Mouse (Mus musculus) heart, adult 11 months (tissue): ENCODE data around the gene Shisa9.

Source experiments
- DNase-seq: peaks from one replicate; pipeline ENCODE4 v3.0.0; 2022

Gene Shisa9

DNA sequence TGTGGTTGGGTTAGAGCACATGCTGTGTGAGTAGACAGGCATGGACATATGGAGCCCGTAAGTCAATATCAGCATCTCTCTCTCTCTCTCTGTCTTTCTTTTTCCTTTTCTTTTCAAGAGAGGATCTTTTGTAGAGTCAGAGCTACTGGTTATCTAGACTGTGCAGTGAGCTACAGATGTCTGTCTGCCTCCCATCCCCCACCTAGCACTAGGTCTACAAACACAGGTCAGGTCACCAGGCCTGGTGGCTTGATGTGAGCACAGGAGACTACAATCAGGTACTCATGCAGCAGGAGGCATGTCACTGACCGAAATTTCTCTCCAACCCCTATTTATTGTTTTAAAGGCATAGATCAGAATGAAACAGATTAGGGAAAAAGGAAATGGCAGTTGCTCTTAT, 219.1 kb downstream of the Shisa9 start:
- no peak for DNase-seq

DNA sequence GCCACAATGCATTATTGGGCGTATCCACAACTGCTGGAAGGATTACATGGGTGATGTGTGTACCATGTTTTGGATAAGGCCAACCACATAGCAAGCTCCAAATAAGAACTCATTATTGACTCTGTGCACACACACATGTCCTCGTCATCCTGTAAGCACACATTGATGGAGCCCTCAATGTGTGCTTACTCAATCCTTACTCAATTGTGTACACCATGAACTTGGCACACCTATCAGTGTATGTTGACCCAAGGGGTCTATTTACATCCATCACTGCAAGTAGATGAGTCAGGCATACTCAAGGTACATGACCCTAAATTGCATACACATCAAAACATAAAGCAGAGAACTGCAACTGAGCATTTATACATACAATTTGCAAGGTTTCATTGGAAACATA, 220.5 kb downstream of the Shisa9 start:
- DNase-seq, result no peak

DNA sequence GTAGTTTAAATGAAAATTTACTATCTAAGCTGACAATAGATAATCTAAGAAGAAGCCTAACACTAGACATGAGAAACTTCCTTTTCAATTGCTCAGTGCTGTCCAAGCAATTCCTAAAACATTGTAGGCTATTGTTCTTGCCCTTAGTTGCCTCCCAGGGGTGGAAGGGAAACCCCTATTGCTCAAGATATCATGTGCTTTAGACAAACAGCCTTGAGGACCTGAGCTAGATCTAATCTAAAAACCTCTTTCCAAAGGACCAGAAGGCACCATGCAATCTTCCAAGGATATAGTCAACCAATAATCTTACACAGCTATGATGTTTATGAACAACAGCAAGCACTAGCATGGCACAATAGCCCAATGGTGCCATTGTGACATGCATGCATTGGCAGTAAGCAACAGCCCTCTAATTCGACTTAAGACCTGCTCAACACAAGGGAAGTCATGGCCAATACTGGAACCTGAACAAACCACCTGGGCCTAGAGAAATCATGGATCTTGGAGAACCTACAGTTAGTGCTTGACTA, 222.6 kb downstream of the Shisa9 start:
- DNase-seq, result no peak

DNA sequence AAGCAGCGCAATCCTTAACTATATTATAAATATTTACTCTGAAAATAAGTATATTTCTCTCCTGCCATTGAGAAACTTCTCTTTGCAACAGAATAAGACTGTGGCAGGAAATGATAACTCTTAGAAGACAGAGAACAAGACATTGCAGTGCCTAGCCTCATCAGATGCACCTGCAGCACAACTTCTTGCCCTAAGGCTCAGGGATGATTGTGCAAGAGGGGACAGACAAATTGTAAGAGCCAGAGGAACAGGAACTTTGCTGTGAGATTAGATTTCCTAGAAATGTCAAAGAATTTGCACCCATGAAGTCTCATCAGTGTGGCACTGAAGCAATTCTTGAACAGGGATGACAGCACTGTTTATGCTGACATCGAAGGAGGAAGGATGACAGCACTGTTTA, 223.0 kb downstream of the Shisa9 start:
- DNase-seq, result no peak

DNA sequence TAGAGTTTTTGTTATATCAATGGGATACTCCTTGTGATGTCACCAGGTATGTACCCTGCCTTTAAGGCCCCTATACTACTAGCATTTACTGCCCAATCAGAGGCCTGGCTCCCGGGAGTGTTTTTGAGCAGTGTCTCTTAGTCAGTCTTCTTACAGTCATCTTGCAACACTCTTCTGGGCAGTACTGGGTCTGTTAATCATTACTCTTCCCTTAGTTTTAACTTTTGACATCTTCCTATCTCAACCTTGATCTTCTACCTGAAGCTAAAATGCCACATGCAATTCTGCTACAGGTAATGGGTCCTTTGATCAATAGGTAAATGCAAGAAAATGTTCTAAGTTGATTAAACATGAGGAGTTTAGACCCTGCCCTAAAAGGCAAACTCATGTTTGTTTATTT, 225.4 kb downstream of the Shisa9 start:
- no peak for DNase-seq

DNA sequence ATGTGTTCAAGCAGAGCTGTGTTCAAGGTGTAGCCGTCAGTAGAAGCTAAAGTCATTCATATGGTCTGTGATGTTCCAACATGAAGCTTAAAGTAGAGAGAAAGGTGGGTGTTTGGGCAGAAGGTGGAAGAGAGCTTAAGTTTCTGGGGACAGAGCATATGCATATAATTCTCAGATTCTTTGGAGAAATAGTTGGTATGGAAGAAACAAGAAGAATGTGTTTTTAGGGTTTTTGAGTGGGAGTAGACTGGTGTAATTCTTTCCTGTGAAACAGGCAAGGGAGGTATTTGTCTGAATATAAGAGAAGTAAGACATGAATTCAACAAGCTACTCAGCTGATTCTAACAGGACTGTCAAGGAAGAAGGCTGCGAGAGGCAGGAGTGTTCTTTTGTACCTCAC, 225.9 kb downstream of the Shisa9 start:
- no peak for DNase-seq

DNA sequence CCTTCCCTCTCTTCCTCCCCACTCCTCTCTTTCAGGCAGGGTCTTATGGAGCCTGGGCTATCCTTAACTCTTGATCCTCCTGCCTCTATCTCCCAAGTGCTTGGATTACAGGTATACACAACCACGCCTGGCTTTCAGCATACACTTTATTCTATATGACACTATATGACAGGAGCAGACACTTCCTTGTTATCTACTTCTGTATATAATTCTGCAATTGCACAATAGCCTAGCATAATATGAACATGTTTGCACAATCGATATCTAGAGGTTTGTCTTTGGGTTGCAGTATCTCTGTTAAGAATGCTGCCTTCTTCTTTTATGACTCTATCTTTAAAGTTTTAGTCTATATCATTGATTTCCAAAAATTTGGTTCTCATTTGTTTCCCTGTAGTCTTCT, 230.1 kb downstream of the Shisa9 start:
- no peak for DNase-seq

DNA sequence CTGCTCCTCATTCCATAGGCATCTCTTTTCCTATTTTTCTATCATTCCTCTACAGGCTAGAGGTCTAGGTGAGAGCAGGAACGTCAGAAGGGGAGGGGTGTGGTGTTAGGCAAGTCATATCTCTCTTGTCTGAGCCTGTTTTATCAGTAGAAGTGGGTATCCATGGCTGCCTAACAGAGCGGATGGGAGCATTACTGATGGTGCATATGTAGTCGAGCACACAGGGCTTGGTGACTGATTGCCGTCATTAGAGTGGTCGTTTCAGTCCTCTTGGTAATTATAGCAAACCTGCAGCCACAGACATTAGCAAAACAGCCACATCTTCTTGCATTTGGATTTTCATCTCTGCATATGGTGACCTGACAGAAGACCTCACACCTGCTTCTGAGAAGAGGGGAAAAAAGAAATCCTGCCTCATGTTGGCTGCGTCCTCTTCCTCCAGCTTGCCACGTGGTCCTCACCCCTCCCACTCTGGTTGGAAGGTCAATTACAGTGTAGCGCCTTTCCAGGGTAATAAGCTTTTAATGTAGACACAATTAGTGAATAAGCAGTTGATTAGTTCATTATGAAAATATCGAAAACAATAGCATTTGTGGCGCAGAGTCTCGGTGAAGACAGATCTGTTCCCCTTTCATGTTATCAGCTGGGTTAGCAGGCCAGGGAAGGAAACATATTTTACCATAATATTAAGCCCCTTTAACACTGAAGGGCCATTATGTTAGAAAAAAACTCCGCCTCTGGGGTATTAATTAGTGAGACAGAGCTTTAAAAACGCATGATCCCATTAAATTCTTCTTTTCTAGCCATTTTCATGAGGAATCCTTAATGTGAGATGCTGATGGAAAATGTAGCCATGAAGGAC, 233.6 kb downstream of the Shisa9 start:
- DNase-seq, result no peak

DNA sequence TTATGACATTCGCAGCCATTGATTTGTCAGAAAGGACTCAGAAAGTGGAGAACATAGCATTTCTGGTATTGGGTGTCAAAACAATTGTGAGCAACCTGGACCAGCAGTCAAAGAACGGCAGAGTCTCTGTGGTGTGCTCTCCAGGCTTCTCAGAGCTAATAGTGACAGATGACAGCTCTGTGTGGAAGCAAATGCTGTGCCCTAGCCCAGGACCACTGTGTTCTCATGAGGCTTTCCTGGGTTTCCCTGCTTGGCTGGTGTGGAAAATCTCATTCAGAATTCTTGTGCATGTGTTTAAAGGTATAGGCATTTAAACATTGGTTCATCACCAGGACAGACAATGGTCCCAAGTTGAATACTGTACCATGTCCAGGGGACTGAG, 234.2 kb downstream of the Shisa9 start:
- DNase-seq, result no peak

DNA sequence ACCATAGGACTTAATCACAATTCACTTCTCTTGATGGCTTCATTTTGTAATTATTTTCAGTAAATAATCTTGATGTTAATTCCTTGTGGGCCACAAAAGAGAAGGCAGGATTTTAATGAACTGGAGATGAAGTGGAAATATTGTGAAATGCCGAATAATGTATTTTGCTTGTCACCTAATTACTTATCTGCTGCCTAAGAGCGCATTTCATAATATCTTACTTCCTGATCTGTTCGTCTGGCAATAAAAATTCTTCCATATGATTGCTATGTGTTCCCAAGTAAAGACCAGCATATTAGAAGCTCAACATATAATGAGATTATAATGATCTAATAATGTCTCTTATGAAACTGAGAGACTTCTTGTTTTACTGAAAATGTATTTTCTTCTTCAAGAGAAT, 235.9 kb downstream of the Shisa9 start:
- DNase-seq, result no peak

DNA sequence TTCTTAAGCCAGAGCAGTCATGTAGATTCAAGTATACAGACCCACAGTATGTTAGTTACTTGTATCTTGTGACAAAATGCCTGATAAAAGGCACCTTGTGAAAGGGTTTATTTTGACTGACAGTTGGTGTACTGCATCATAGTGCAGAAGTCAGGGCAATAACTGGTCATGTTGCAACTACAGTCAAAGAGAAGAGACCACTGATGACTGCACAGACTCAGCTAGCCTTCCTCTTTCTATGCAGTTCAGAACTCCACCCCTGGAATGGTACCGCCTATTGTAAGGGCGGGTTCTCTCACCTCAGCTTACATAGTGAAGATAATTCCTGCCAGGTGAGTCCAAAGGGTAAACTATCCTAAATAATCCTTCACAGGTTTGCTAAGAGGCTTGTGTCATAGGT, 239.6 kb downstream of the Shisa9 start:
- DNase-seq, result no peak

DNA sequence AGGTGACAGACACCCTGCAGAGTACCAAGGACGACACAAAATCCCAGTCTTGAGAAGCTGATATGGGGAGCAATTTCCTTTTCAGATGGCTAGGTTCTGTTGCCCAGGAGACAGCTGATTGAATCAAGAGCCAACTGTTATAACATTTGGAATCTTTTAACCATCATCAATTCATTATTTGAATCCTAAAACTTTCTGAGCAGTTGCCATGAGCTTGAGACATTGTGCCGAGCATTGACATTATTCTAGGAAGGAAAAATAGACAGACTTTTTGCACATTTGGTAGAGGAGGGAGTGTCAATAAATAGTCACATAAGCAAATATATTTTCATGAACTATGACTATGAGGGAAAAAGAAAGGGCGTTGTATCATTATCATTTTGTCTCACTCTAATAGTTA, 243.0 kb downstream of the Shisa9 start:
- no peak for DNase-seq

DNA sequence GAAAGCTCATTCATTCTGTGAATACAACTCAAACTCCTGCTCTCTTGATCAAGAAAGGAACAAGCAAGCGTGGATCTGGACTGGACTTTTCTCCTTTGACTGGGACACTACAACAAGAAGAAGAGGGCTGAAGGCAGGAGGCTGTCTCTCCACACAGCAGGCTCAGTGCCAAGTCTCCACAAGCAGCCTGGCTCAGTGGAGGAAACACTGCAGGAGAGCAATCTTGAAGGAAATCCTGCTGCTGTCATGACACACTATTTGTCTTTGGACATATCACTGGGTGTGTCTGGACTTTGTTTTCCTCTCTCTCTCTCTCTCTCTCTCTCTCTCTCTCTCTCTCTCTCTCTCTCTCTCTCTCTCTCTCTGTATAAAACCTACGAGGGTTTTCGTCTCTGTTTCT, 249.4 kb downstream of the Shisa9 start:
- DNase-seq, result no peak

DNA sequence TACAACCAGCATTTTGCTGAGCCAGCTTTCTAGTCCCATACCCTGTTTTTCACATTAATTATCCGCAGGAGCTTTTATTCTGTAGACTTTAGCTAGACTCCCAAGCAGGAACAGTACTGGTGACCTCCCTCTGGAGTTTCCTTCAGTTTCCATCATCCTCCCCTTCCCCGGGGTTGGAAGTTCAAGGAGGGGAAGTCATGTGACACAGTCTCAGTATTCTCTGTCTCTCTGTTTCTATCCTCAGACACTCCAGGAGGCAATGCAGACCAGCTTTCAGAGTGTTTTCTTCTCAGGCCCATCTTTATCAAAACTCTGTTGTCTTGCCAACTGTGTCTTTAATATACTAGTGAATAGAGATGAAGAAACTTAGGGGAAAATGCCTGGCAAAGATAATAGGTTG, 250.4 kb downstream of the Shisa9 start:
- no peak for DNase-seq

DNA sequence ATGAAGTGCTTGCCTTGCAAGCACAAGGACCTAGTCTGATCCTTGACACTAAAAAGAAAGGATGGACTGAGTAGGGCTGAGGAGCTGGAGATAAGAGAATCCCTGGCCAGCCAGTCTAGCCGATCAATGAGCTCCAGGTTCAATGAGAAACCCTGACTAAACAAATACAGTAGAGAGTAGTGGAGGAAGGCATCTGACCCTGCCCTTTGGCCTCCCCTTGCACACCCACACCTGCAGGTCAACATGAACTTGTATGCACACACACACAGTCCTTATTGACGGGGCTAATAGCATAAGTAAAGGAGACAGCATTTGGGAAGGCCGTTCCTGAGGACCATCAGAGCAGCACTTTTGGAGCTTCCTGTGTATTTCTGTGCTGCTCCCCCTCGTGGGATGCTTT, 254.7 kb downstream of the Shisa9 start:
- no peak for DNase-seq

DNA sequence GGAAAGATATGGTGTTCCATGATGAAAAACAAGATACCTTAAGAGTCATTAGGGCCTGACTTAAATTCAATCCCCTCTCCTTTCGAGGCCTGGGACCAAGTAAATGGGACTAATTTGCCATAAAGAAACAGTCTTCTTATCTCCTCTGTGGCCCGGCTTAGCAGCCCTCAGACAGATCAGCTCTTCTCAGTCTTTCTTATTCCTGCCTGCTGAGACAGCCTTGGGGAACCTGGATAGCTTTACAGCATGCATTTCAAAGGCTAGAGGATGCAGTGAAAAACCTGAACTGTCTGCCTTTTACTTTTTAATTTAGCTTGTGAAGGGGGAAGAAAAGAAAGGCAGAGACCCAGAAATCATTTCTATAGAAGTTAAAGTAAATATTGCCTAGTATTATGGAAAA, 275.4 kb downstream of the Shisa9 start:
- no peak for DNase-seq

DNA sequence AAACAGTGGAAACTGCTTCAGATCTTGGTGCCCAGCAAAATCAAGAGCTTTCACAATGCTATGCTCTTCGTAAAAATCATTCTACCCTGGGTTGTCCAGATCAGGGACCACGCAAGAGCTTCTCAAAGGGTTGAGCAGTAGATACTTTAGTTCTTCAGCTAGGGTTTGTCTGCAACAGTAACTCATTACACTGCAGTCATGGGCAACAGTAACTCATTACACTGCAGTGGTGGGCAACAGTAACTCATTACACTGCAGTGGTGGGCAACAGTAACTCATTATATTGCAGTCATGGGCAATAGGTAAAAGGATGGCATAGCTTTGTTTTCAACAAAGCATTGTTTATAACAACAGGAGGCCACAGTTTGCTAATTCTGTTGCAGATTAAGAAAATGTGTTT, 281.9 kb downstream of the Shisa9 start:
- DNase-seq, result no peak

DNA sequence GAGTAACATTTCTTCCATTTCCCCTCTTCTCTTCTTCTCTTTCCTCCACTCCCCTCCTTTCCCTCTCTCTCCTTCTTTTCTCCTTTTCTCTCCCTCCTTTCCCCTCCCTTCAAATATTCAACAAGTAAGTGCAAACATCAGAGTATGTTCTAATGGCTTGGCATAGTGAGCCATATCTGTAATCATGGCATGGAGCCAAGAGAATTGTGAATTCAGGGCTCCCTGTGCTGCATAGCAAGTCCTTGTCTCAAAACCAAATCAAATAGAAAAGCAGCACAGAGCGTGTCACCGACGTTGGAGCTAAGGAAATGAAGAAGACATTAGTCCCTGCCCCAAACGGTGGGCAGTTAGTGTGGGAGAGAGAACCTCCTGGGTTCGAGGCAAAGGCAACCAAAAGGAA, 316.6 kb downstream of the Shisa9 start:
- DNase-seq, result no peak

DNA sequence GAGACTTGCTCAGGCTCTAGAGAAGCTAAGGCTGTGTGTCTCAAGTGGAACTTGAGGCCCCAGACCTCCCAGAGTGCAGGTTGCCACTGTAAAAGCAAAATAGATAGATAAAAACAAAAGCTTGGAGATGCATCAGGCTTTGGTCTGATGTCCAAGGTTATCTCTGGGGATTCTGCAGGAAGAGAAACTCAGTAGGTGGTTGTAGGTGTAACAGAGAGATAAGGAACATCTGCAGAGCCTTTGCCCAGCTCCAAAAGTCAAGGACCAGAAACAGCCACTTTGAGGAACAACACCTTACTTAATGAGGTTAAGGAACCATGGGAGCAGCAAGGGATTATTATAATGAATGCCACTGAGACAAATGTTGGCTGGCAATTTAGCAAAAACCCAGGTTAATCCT, 319.5 kb downstream of the Shisa9 start:
- DNase-seq, result no peak

DNA sequence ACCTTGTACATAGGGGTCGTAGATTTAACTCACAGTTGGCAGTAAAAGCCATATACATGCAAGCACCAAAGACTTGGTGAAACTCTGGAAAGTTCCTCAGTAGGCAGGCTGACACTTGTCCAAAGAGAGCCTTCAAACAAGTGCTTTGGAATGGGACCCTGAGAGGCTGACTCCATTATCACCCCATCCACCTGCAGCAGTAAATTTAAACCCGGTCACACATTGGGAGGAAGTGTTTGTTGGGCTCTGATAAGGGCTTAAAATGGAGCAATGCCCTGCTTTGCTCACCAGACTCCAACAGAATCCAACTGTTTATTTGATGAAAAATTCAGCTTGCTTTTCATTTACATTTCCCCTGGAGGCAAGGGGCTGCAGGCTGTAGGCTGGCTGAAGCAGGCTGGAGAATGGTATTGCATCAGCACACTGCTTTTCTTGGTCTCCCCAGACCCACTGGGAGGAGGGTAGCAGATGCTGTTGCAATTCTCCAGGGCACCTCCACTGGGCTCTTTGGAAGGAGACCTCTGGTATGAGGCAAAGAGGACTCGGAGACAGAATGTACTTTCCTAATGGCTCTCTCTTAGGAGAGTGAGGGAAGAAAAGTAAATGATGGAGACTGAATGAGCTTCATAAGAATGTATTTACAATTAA, 323.5 kb downstream of the Shisa9 start:
- DNase-seq, result no peak

DNA sequence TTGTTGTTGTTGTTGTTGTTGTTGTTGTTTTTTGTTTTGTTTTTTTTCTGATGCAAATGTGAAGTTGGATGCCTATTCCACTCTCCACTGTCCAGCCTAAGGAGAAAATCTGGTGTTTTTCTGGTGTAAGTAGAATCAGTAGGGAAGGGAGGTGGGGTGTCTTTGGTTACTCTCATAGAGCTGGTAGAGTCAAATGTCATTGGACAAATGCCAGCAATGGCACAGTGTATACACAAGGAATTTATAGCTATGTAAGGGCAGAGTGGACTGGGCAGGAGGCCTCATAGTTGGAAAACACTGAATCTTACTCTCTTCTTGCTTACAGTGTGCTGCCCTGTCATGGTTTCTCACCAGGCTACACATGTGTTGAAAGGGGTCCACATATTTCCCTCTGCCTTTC, 325.9 kb downstream of the Shisa9 start:
- no peak for DNase-seq

DNA sequence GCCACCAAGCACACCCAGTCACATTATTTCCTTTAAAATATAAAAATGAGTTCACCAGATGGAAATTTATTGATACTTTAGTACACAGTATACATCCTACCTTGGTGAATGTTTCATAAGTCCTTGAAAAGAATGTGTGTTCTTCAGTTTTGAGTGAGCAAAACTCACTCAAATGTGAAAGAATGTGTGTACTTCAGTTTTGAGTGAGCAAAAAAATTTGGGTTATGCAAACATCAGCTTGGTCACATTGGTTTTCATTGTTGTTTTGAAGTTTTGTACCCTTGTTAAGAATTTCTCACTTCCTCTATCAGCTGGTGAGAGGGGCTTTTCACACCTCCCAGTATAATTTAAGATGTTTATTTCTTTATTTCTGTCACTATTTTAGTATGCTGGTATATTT, 331.7 kb downstream of the Shisa9 start:
- no peak for DNase-seq
